Mouse (Mus musculus): ENCODE data around the gene Sgms1.

DNA sequence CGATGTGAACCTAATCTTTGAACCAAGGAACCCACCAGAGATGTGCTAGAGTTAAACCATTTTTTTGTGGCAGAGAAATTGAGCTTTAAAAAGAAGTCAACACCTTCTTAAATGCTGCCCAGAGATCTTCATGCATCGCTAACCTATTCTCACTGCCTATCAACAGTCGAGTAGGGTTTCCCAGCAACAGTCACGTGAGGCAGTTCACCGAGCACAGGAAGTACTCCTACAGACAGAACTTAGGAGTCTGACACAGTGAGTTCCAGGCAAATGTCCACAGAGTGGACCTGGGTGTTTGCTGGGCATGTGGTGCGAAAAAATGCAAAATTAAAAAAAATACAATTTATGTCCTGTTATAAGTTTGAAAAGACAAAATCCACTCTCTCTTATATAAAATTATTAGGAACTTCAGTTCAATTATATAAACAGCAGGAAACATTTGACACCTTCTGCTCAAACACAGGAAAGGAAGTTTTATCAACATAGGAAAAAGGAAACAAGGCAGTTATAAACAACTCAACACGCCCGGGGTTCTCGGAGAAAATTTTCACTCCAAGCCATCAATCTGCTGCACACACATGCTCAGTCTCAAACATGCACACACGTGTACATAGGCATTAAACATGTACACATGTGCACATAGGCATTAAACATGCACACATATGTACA, 64.3 kb downstream of the Sgms1 start:
- TF ChIP-seq CTCF (IDR thresholded peaks at IDR 0.05; ENCODE audit: low read depth, low read length) (no peak), POLR2A (IDR thresholded peaks at IDR 0.05; ENCODE audit: borderline replicate concordance, low read depth, low read length) (no peak)
